33 mouse cellular contexts compared by ENCODE assay signal in genomic region chr13:5367058-5367797, GRCm38 (mm10).
"Had no signal": no experiment of that assay in that cellular context is flagged by ENCODE, and none has a peak within 500 bp of the region (broad histone marks: within the 10 kb centered on the region; RNA-seq: fewer than 3 reads in every experiment).

No protein-coding gene starts in this region.

- H3K27me3 ChIP-seq: heart, embryonic 12.5 days; heart, embryonic 13.5 days; heart, embryonic 15.5 days; hindbrain, embryonic 12.5 days; hindbrain, embryonic 13.5 days; hindbrain, embryonic 15.5 days; kidney, embryonic 15.5 days had no signal

- H3K4me2 ChIP-seq: heart, embryonic 11.5 days; heart, embryonic 12.5 days; heart, embryonic 13.5 days; heart, embryonic 15.5 days; hindbrain, embryonic 12.5 days; hindbrain, embryonic 13.5 days; hindbrain, embryonic 14.5 days; hindbrain, embryonic 15.5 days; kidney, embryonic 15.5 days had no signal

- H3K9me3 ChIP-seq: heart, embryonic 10.5 days; heart, embryonic 12.5 days; heart, embryonic 13.5 days; heart, embryonic 15.5 days; hindbrain, embryonic 10.5 days; hindbrain, embryonic 12.5 days; hindbrain, embryonic 13.5 days; hindbrain, embryonic 15.5 days; kidney, embryonic 15.5 days had no signal

- H3K9ac ChIP-seq: heart, embryonic 12.5 days; heart, embryonic 13.5 days; heart, embryonic 15.5 days; hindbrain, embryonic 12.5 days; hindbrain, embryonic 13.5 days; hindbrain, embryonic 14.5 days; hindbrain, embryonic 15.5 days; kidney, embryonic 15.5 days had no signal

- ATAC-seq: hindbrain, embryonic 16.5 days; hindbrain, postnatal 0 days; inflammation-experienced regulatory T-cells, adult 6 months had no signal

- DNase-seq: heart, postnatal 10 days; heart, postnatal 14 days; heart, postnatal 36 days; heart, postnatal 4 days; kidney, adult 11 months; kidney, adult 18-20 months; kidney, adult 2 months; kidney, adult 8-10 months; kidney, adult 9 months; kidney, postnatal 10 days; kidney, postnatal 14 days; kidney, postnatal 25 days; kidney, postnatal 36 days; kidney, postnatal 4 days; layer of hippocampus, adult 9-11 months; layer of hippocampus, postnatal 36 days had no signal

- H3K27ac ChIP-seq: heart, embryonic 10.5 days; heart, embryonic 13.5 days; heart, embryonic 15.5 days; hindbrain, embryonic 10.5 days; hindbrain, embryonic 12.5 days; hindbrain, embryonic 13.5 days; hindbrain, embryonic 14.5 days; hindbrain, embryonic 15.5 days; hindbrain, postnatal 0 days; kidney, embryonic 15.5 days; kidney, postnatal 0 days; layer of hippocampus, adult 2 months; left cerebral cortex, adult 2 months had no signal

- H3K36me3 ChIP-seq: heart, embryonic 10.5 days; heart, embryonic 12.5 days; heart, embryonic 13.5 days; heart, embryonic 15.5 days; hindbrain, embryonic 10.5 days; hindbrain, embryonic 12.5 days; hindbrain, embryonic 13.5 days; hindbrain, embryonic 15.5 days; kidney, embryonic 15.5 days had no signal

- H3K4me3 ChIP-seq: heart, embryonic 10.5 days; heart, embryonic 12.5 days; heart, embryonic 13.5 days; heart, embryonic 15.5 days; hindbrain, embryonic 10.5 days; hindbrain, embryonic 12.5 days; hindbrain, embryonic 13.5 days; hindbrain, embryonic 15.5 days; kidney, embryonic 15.5 days; layer of hippocampus, adult 2 months; left cerebral cortex, adult 2 months had no signal

- H3K4me1 ChIP-seq: heart, embryonic 15.5 days; hindbrain, embryonic 10.5 days; hindbrain, embryonic 12.5 days; hindbrain, embryonic 13.5 days; hindbrain, embryonic 15.5 days; kidney, embryonic 15.5 days had no signal
